Mouse (Mus musculus) thymus, postnatal 10 days (tissue): ENCODE data around the gene Ppm1a.
"Not testable (repeated sequence)": the region's sequence is repeated elsewhere in the genome, so short reads cannot be mapped to it uniquely, and the experiment has no call there.

Experiments
- DNase-seq, 2 experiments: peaks; one replicate each; pipeline ENCODE4 v3.0.0; 2021; ENCODE audit warnings: low spot score in 2 of 2

Gene Ppm1a

GRCm38 (mm10) chr12:72761649-72762261 is 4.5 kb downstream of the Ppm1a start:
- peak; percentile 49 to 65 for DNase-seq

GRCm38 (mm10) chr12:72762502-72762901 is 5.2 kb downstream of the Ppm1a start:
- no peak for DNase-seq

GRCm38 (mm10) chr12:72763156-72763555 is 5.9 kb downstream of the Ppm1a start:
- DNase-seq, result no peak

- no peak for DNase-seq
These were observed 10.6 kb downstream of the Ppm1a start for GRCm38 (mm10) chr12:72767809-72768208.

- DNase-seq, result no peak
These were observed 11.0 kb downstream of the Ppm1a start for GRCm38 (mm10) chr12:72768230-72768629.

GRCm38 (mm10) chr12:72769546-72770230 is 12.4 kb downstream of the Ppm1a start:
- DNase-seq, result no peak

- no peak for DNase-seq
These were observed 13.9 kb downstream of the Ppm1a start for GRCm38 (mm10) chr12:72771153-72771552.

GRCm38 (mm10) chr12:72771711-72772110 is 14.5 kb downstream of the Ppm1a start:
- DNase-seq, result no peak

- DNase-seq, result no peak
These were observed 16.7 kb downstream of the Ppm1a start for GRCm38 (mm10) chr12:72773921-72774320.

- no peak for DNase-seq
These were observed 20.0 kb downstream of the Ppm1a start for GRCm38 (mm10) chr12:72777244-72777643.

- no peak for DNase-seq
These were observed 22.9 kb downstream of the Ppm1a start for GRCm38 (mm10) chr12:72780136-72780535.

- not testable (repeated sequence) for DNase-seq
These were observed 25.5 kb downstream of the Ppm1a start for GRCm38 (mm10) chr12:72782786-72783185.

- DNase-seq, result no peak
These were observed 28.1 kb downstream of the Ppm1a start for GRCm38 (mm10) chr12:72785183-72785930.

- no peak for DNase-seq
These were observed 29.3 kb downstream of the Ppm1a start for GRCm38 (mm10) chr12:72786551-72786950.

GRCm38 (mm10) chr12:72786986-72787385 is 29.7 kb downstream of the Ppm1a start:
- no peak for DNase-seq

GRCm38 (mm10) chr12:72790538-72790937 is 33.3 kb downstream of the Ppm1a start:
- no peak for DNase-seq

GRCm38 (mm10) chr12:72792320-72793091 is 35.3 kb downstream of the Ppm1a start:
- DNase-seq, result no peak

GRCm38 (mm10) chr12:72793983-72794382 is 36.7 kb downstream of the Ppm1a start:
- no peak for DNase-seq

- no peak for DNase-seq
These were observed 52.5 kb downstream of the Ppm1a start for GRCm38 (mm10) chr12:72809798-72810197.

- no peak for DNase-seq
These were observed 54.3 kb downstream of the Ppm1a start for GRCm38 (mm10) chr12:72811588-72811987.

GRCm38 (mm10) chr12:72820940-72821431 is 63.7 kb downstream of the Ppm1a start:
- DNase-seq, result peak in 1 of 2 experiments; percentile 28

- no peak for DNase-seq
These were observed 64.3 kb downstream of the Ppm1a start for GRCm38 (mm10) chr12:72821589-72821988.
